Mouse (Mus musculus): ENCODE measurements around the gene Pold4. TPM values are rescaled to one million over a fixed set of nuclear protein-coding genes. Genes with fewer than 3 reads are reported as not detected.

Gene Pold4
- 10 to 100 TPM; 16.2 to 16.9 TPM for total RNA-seq (2021)
- long read RNA-seq, experiment 1, transcript Pold4-201 (4 exons, 913 nt), result major isoform, 6 of 7 reads
- long read RNA-seq, experiment 1, partial matches to known transcripts, result 0 of 7 reads
- long read RNA-seq, experiment 1, other reads (novel, unspliced or antisense), result 0 of 7 reads
- long read RNA-seq, experiment 2, transcript Pold4-201 (4 exons, 913 nt), result major isoform, 7 of 11 reads
- long read RNA-seq, experiment 2, partial matches to known transcripts, result 2 of 11 reads
- long read RNA-seq, experiment 2, other reads (novel, unspliced or antisense), result 1 of 11 reads

- intact Hi-C loops (cut with DNase I), result no loop called here
- peak; percentile 98 to 99 for DNase-seq (ENCODE audit: low spot score in 2 of 2)
These were observed at the start of gene Pold4 for GRCm38 (mm10) chr19:4231253-4232185. Gene Pold4, plus strand, starts transcription at chr19:4231899.

GRCm38 (mm10) chr19:4183689-4184088 is 48.0 kb upstream of the Pold4 start:
- intact Hi-C loops (cut with DNase I), result no loop called here
- no peak for DNase-seq (ENCODE audit: low spot score in 2 of 2)

- DNase-seq (ENCODE audit: low spot score in 2 of 2), result no peak
- intact Hi-C loops (cut with DNase I), result no loop called here
These were observed 46.4 kb upstream of the Pold4 start for GRCm38 (mm10) chr19:4184976-4185975.

GRCm38 (mm10) chr19:4187303-4187702 is 44.4 kb upstream of the Pold4 start:
- intact Hi-C loops (cut with DNase I), result no loop called here
- no peak for DNase-seq (ENCODE audit: low spot score in 2 of 2)

GRCm38 (mm10) chr19:4189051-4189620 is 42.6 kb upstream of the Pold4 start:
- DNase-seq (ENCODE audit: low spot score in 2 of 2), result no peak
- intact Hi-C loops (cut with DNase I), result no loop called here

- intact Hi-C loops (cut with DNase I), result no loop called here
- no peak for DNase-seq (ENCODE audit: low spot score in 2 of 2)
These were observed 40.8 kb upstream of the Pold4 start, which contains the start of gene Tbc1d10c for GRCm38 (mm10) chr19:4190831-4191334. Gene Tbc1d10c, minus strand, starts transcription at chr19:4191284.

- intact Hi-C loops (cut with DNase I), result loop anchor here (1.0 kb wide), 1 partner anchor 22 kb away; no protein-coding TSS in a partner anchor
- DNase-seq (ENCODE audit: low spot score in 2 of 2), result peak; percentile 90 to 94
These were observed 40.0 kb upstream of the Pold4 start, which contains the start of gene Ppp1ca for GRCm38 (mm10) chr19:4191528-4192250. Gene Ppp1ca, plus strand, starts transcription at chr19:4192065.

GRCm38 (mm10) chr19:4192251-4192985 is 39.3 kb upstream of the Pold4 start:
- intact Hi-C loops (cut with DNase I), result loop anchor here (1.0 kb wide), 1 partner anchor 23 kb away; no protein-coding TSS in a partner anchor

GRCm38 (mm10) chr19:4193129-4193528 is 38.6 kb upstream of the Pold4 start:
- intact Hi-C loops (cut with DNase I), result no loop called here
- no peak for DNase-seq (ENCODE audit: low spot score in 2 of 2)

More at GRCm38 (mm10) chr19:4192251-4192985, 39.3 kb upstream of the Pold4 start:
- DNase-seq (ENCODE audit: low spot score in 2 of 2), result no peak

GRCm38 (mm10) chr19:4194021-4194724 is 37.5 kb upstream of the Pold4 start:
- no peak for DNase-seq (ENCODE audit: low spot score in 2 of 2)

GRCm38 (mm10) chr19:4194776-4195650 is 36.7 kb upstream of the Pold4 start:
- intact Hi-C loops (cut with DNase I), result no loop called here

More at GRCm38 (mm10) chr19:4194021-4194724, 37.5 kb upstream of the Pold4 start:
- intact Hi-C loops (cut with DNase I), result no loop called here

GRCm38 (mm10) chr19:4196048-4196447 is 35.7 kb upstream of the Pold4 start:
- DNase-seq (ENCODE audit: low spot score in 2 of 2), result no peak
- intact Hi-C loops (cut with DNase I), result no loop called here

More at GRCm38 (mm10) chr19:4194776-4195650, 36.7 kb upstream of the Pold4 start:
- DNase-seq (ENCODE audit: low spot score in 2 of 2), result no peak

- intact Hi-C loops (cut with DNase I), result no loop called here
- DNase-seq (ENCODE audit: low spot score in 2 of 2), result no peak
These were observed 35.2 kb upstream of the Pold4 start for GRCm38 (mm10) chr19:4196548-4196947.

- DNase-seq (ENCODE audit: low spot score in 2 of 2), result no peak
- intact Hi-C loops (cut with DNase I), result no loop called here
These were observed 34.5 kb upstream of the Pold4 start for GRCm38 (mm10) chr19:4197180-4197579.

GRCm38 (mm10) chr19:4201291-4201909 is 30.3 kb upstream of the Pold4 start, which contains the start of gene Rad9a:
Gene Rad9a, minus strand, starts transcription at chr19:4201662.
- intact Hi-C loops (cut with DNase I), result no loop called here
- peak; percentile 96 to 98 for DNase-seq (ENCODE audit: low spot score in 2 of 2)

All from left cerebral cortex, postnatal 14 days (tissue).